Mouse (Mus musculus): Measurements from ENCODE around the gene Hoxa10. TPM values are rescaled to one million over a fixed set of nuclear protein-coding genes. Genes with fewer than 3 reads are reported as not detected.
A peak's percentile ranks its signal among the peaks of the same experiment; 100 is the strongest.

Hoxa10 gene
- polyA plus RNA-seq, 1 experiment from 2014 or later, result 79.4 TPM

- WGBS, result 2% methylated on average over 55 of the region's 55 CpGs
- Histone ChIP-seq H3K9ac (replicated peaks; ENCODE audit: low read depth, low read length) (peak overlapping the region; percentile 98), H3K4me3 (ENCODE audit: low read depth, low read length) (peak overlapping the region; percentile 88), H3K27ac (ENCODE audit: low read depth, low read length) (peak overlapping the region; percentile 92), H3K4me1 (ENCODE audit: control insufficient read depth, insufficient read depth, low read length) (peaks cover 80% of the 10 kb centered on the region), H3K36me3 (ENCODE audit: control insufficient read depth, insufficient read depth, low read length) (peaks cover 46% of the 10 kb centered on the region), H3K27me3 (ENCODE audit: control insufficient read depth, insufficient read depth, low read length) (no peaks in the 10 kb centered on the region), H3K9me3 (ENCODE audit: control insufficient read depth, low read length) (no peaks in the 10 kb centered on the region), H3K4me2 (ENCODE audit: low read depth, low read length) (peak overlapping the region; percentile 99)
- no peak for ATAC-seq (ENCODE audit: low read depth)
Observed at GRCm38 (mm10) chr6:52205638-52206621, 34.7 kb downstream of the Hoxa10 start.

GRCm38 (mm10) chr6:52205221-52205620 lies 35.4 kb downstream of the Hoxa10 start:
- 3% methylated on average over 14 of the region's 14 CpGs for WGBS
- H3K36me3 ChIP-seq (ENCODE audit: control insufficient read depth, insufficient read depth, low read length), result peaks cover 48% of the 10 kb centered on the region
- peak overlapping the region; percentile 98 for H3K9ac ChIP-seq (replicated peaks; ENCODE audit: low read depth, low read length)
- no peak for ATAC-seq (ENCODE audit: low read depth)
- H3K27ac ChIP-seq (ENCODE audit: low read depth, low read length), result peak overlapping the region; percentile 92
- no peaks in the 10 kb centered on the region for H3K9me3 ChIP-seq (ENCODE audit: control insufficient read depth, low read length)
- H3K4me3 ChIP-seq (ENCODE audit: low read depth, low read length), result peak overlapping the region; percentile 88
- no peaks in the 10 kb centered on the region for H3K27me3 ChIP-seq (ENCODE audit: control insufficient read depth, insufficient read depth, low read length)
- H3K4me2 ChIP-seq (ENCODE audit: low read depth, low read length), result peak overlapping the region; percentile 99
- peaks cover 86% of the 10 kb centered on the region for H3K4me1 ChIP-seq (ENCODE audit: control insufficient read depth, insufficient read depth, low read length)

DNA sequence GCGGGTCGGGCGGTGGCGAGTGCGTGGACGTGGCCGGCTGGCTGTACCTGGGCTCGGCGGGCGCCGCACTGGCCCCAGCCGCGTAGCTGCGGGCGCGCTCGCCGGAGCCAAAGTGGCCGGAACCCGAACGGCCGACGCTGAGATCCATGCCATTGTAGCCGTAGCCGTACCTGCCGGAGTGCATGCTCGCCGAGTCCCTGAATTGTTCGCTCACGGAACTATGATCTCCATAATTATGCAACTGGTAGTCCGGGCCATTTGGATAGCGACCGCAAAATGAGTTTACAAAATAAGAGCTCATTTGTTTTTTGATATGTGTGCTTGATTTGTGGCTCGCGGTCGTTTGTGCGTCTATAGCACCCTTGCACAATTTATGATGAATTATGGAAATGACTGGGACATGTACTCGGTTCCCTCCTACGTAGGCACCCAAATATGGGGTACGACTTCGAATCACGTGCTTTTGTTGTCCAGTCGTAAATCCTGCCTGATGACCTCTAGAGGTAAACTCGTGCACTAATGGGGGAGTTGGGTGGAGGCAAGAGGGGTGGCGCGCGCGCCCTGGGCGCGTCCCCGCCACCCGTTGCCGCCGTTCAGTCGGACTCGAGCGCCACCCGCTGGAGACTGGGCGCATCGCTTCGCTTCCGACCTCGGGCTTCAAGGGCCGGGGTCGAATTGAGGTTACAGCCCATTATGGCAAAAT lies 36.5 kb downstream of the Hoxa10 start, which contains the start of gene Hoxa5:
TSS of gene Hoxa5 (minus strand) at position 538 of the 703 bp plus-strand sequence.
- H3K4me1 ChIP-seq (ENCODE audit: control insufficient read depth, insufficient read depth, low read length), result peaks cover 84% of the 10 kb centered on the region
- H3K4me2 ChIP-seq (ENCODE audit: low read depth, low read length), result peak within 1 kb of the TSS; percentile 99
- WGBS, result under 1% methylated on average over 65 of the region's 65 CpGs
- H3K4me3 ChIP-seq (ENCODE audit: low read depth, low read length), result peak within 1 kb of the TSS; percentile 88
- H3K27ac ChIP-seq (ENCODE audit: low read depth, low read length), result peak within 1 kb of the TSS; percentile 92
- H3K9me3 ChIP-seq (ENCODE audit: control insufficient read depth, low read length), result no peaks in the 10 kb centered on the region
- 0 out of 2 replicates have a peak, but pooled peaks have one; percentile 36 for ATAC-seq (ENCODE audit: low read depth)
- H3K9ac ChIP-seq (replicated peaks; ENCODE audit: low read depth, low read length), result peak within 1 kb of the TSS; percentile 98
- H3K27me3 ChIP-seq (ENCODE audit: control insufficient read depth, insufficient read depth, low read length), result no peaks in the 10 kb centered on the region
- peaks cover 48% of the 10 kb centered on the region for H3K36me3 ChIP-seq (ENCODE audit: control insufficient read depth, insufficient read depth, low read length)

- no peak; the same call in 1 of the 2 replicates for ATAC-seq (ENCODE audit: low read depth)
- no peaks in the 10 kb centered on the region for H3K9me3 ChIP-seq (ENCODE audit: control insufficient read depth, low read length)
- peaks cover 80% of the 10 kb centered on the region for H3K4me1 ChIP-seq (ENCODE audit: control insufficient read depth, insufficient read depth, low read length)
- H3K4me2 ChIP-seq (ENCODE audit: low read depth, low read length), result peak overlapping the region; percentile 99
- H3K27ac ChIP-seq (ENCODE audit: low read depth, low read length), result peak overlapping the region; percentile 92
- under 1% methylated on average over 46 of the region's 46 CpGs for WGBS
- H3K9ac ChIP-seq (replicated peaks; ENCODE audit: low read depth, low read length), result peak overlapping the region; percentile 98
- peak overlapping the region; percentile 88 for H3K4me3 ChIP-seq (ENCODE audit: low read depth, low read length)
- no peaks in the 10 kb centered on the region for H3K27me3 ChIP-seq (ENCODE audit: control insufficient read depth, insufficient read depth, low read length)
- peaks cover 48% of the 10 kb centered on the region for H3K36me3 ChIP-seq (ENCODE audit: control insufficient read depth, insufficient read depth, low read length)
Observed at GRCm38 (mm10) chr6:52203371-52204049, 37.1 kb downstream of the Hoxa10 start.

GRCm38 (mm10) chr6:52203121-52203370 lies 37.6 kb downstream of the Hoxa10 start:
- peak overlapping the region; percentile 98 for H3K9ac ChIP-seq (replicated peaks; ENCODE audit: low read depth, low read length)
- peaks cover 48% of the 10 kb centered on the region for H3K36me3 ChIP-seq (ENCODE audit: control insufficient read depth, insufficient read depth, low read length)
- H3K4me2 ChIP-seq (ENCODE audit: low read depth, low read length), result peak overlapping the region; percentile 99
- H3K27me3 ChIP-seq (ENCODE audit: control insufficient read depth, insufficient read depth, low read length), result no peaks in the 10 kb centered on the region
- no peak for ATAC-seq (ENCODE audit: low read depth)
- peak overlapping the region; percentile 88 for H3K4me3 ChIP-seq (ENCODE audit: low read depth, low read length)
- no peaks in the 10 kb centered on the region for H3K9me3 ChIP-seq (ENCODE audit: control insufficient read depth, low read length)
- WGBS, result 3% methylated on average over 10 of the region's 10 CpGs
- peaks cover 82% of the 10 kb centered on the region for H3K4me1 ChIP-seq (ENCODE audit: control insufficient read depth, insufficient read depth, low read length)
- peak overlapping the region; percentile 92 for H3K27ac ChIP-seq (ENCODE audit: low read depth, low read length)

DNA sequence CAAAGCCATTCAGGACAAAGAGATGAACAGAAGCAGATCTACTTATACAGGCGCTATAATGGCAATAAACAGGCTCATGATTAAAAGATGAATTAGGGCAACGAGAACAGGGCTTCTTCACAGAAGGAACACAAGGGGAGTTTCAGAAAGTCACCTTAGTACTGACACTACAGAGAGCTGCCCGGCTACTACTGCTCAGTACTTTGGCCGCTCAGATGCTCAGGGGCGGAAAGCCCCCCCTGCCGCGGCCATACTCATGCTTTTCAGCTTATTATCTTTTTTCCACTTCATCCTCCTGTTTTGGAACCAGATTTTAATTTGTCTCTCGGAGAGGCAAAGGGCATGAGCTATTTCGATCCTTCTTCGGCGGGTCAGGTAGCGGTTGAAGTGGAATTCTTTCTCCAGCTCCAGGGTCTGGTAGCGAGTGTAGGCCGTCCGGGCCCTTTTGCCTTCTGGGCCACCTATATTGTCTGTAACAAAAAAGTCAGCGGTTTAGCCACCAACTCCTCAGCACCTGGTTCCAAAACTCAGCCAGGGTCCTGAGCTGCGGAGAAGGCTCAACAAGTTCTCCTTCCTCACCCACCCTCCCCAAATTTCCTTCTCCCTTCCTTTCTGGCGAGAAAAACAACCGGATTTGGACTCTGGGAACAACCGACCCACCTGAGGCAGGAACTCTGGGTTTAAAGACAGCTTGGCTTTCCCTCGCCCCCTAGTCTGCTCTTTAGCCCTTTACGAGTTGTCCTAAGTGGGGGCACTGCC lies 38.1 kb downstream of the Hoxa10 start:
- Histone ChIP-seq H3K27me3 (ENCODE audit: control insufficient read depth, insufficient read depth, low read length) (no peaks in the 10 kb centered on the region), H3K9me3 (ENCODE audit: control insufficient read depth, low read length) (no peaks in the 10 kb centered on the region), H3K9ac (replicated peaks; ENCODE audit: low read depth, low read length) (peak overlapping the region; percentile 98), H3K4me3 (ENCODE audit: low read depth, low read length) (peak overlapping the region; percentile 88), H3K27ac (ENCODE audit: low read depth, low read length) (peak overlapping the region; percentile 92), H3K4me2 (ENCODE audit: low read depth, low read length) (peak overlapping the region; percentile 99), H3K4me1 (ENCODE audit: control insufficient read depth, insufficient read depth, low read length) (peaks cover 84% of the 10 kb centered on the region), H3K36me3 (ENCODE audit: control insufficient read depth, insufficient read depth, low read length) (peaks cover 48% of the 10 kb centered on the region)
- no peak for ATAC-seq (ENCODE audit: low read depth)
- WGBS, result 6% methylated on average over 22 of the region's 22 CpGs

DNA sequence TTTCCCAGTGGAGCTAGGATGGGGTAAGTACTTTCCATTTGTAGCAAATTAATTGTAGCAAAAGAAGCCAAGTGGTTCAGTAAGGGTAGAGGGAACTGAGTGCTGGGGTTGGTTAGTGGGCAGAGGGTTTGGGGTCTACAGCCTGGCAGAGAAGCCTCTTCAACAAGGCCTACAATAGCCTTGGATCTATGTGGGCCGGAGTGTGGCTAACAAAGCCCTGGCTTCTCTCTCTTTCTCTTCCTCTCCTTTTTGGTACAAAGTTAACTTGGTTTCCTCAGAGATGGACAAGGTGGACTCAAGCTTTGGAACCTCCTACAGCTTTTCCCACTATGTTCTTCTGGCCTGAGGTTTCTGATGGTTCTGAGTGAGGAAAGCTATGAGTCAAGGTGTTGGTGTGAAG lies 39.4 kb downstream of the Hoxa10 start:
- ATAC-seq (ENCODE audit: low read depth), result no peak
- Histone ChIP-seq H3K4me2 (ENCODE audit: low read depth, low read length) (peak overlapping the region; percentile 99), H3K27ac (ENCODE audit: low read depth, low read length) (peak overlapping the region; percentile 35), H3K36me3 (ENCODE audit: control insufficient read depth, insufficient read depth, low read length) (peaks cover 43% of the 10 kb centered on the region), H3K4me1 (ENCODE audit: control insufficient read depth, insufficient read depth, low read length) (peaks cover 84% of the 10 kb centered on the region), H3K9ac (replicated peaks; ENCODE audit: low read depth, low read length) (no peak overlapping the region), H3K9me3 (ENCODE audit: control insufficient read depth, low read length) (no peaks in the 10 kb centered on the region), H3K27me3 (ENCODE audit: control insufficient read depth, insufficient read depth, low read length) (no peaks in the 10 kb centered on the region), H3K4me3 (ENCODE audit: low read depth, low read length) (peak overlapping the region; percentile 11; the same call in 1 of the 2 replicates)
- 0% methylated on average over 1 of the region's 1 CpGs for WGBS

DNA sequence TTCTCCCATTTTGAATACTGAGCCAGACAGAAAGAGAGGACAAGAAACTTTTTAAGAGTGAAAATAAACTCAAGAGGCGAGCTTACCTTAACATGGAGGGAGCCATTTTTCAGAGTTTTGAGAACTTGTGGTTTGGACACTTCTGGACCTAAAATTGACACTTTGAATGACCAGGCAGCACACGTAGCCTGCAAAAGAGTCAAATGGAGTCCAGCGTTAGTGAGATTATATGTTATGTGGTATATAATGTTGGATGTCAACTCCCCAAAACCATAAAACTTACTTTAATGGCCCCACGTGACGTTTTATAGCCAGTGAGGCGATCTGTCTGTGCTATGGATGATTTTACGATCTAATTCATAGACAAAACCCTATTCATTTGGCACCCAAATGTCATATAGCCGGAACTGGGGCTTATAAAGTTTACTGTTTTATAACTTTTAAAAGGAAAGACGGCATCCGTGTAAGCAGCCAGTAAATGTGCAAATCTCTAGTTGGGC lies 39.9 kb downstream of the Hoxa10 start:
- Histone ChIP-seq H3K4me2 (ENCODE audit: low read depth, low read length) (peak overlapping the region; percentile 99), H3K27me3 (ENCODE audit: control insufficient read depth, insufficient read depth, low read length) (no peaks in the 10 kb centered on the region), H3K27ac (ENCODE audit: low read depth, low read length) (peak overlapping the region; percentile 35)

More for the DNA sequence above, 39.9 kb downstream of the Hoxa10 start:
- 9% methylated on average over 10 of the region's 10 CpGs for WGBS
- Histone ChIP-seq H3K9me3 (ENCODE audit: control insufficient read depth, low read length) (no peaks in the 10 kb centered on the region), H3K9ac (replicated peaks; ENCODE audit: low read depth, low read length) (no peak overlapping the region; the same call in 1 of the 2 replicates), H3K4me3 (ENCODE audit: low read depth, low read length) (peak overlapping the region; percentile 11; the same call in 1 of the 2 replicates), H3K4me1 (ENCODE audit: control insufficient read depth, insufficient read depth, low read length) (peaks cover 84% of the 10 kb centered on the region), H3K36me3 (ENCODE audit: control insufficient read depth, insufficient read depth, low read length) (peaks cover 39% of the 10 kb centered on the region)
- ATAC-seq (ENCODE audit: low read depth), result no peak
